Mouse (Mus musculus): Measurements from ENCODE around the gene Pimreg.

Gene Pimreg

DNA sequence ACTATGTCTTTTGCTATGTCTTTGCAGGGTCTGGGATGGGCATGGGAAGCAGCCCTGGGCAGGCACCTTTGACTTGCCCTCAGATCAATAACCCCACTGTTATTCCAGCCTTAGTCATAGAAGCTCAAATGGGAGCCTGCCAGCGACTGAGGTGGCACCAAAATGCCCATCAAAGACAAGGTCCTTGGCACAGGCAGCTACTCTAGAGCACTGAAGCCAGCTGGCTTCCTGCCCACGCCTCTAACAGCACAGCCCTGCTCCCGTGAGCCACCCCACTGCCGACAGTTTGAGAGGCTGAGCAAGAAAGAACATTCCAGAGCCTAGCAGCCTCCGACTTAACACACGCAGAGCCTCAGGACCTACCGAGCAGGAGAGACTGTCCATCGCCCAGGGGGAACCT lies 23.3 kb downstream of the Pimreg start:
- no peak for DNase-seq (ENCODE audit: low spot score in 2 of 2)

DNA sequence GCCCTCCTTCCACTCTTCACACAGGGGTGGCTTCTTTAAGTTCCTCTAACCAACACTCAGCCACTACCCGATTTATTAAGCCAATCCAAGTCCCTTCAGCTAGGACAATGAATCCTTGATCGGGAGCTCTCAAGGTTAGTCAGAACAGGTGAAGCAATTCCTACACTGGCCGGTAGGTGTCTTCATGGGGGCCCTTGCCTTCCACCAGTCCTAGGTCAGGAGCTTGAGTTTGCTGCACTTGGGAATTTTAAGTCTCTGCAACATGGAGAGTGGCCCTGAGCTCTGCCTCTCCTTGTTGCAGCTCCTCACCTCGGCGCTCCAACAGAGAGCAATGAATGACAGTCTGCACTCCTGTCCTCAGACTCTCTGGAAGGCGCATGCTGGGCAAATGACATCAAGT lies 24.5 kb downstream of the Pimreg start:
- DNase-seq (ENCODE audit: low spot score in 2 of 2): no peak

DNA sequence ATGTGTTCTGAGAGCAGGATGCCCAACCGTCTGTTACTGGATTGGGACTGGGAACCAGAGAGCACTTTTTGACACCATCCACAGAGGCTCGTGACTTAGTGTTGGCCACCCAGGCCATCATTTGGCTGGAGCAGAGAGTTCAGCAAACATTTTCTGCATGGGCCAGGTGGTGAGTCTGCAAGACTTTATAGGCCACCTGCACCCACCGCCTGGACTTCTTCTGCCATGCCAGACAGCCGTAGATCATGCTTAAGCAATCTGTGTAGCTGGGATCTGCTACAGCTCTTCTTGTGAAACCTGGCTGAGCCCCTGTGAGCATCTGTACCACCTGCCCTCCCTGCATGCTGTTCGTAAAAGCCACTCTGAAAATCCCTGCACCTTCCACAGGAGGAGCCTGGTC lies 25.5 kb downstream of the Pimreg start:
- no peak for DNase-seq (ENCODE audit: low spot score in 2 of 2)

DNA sequence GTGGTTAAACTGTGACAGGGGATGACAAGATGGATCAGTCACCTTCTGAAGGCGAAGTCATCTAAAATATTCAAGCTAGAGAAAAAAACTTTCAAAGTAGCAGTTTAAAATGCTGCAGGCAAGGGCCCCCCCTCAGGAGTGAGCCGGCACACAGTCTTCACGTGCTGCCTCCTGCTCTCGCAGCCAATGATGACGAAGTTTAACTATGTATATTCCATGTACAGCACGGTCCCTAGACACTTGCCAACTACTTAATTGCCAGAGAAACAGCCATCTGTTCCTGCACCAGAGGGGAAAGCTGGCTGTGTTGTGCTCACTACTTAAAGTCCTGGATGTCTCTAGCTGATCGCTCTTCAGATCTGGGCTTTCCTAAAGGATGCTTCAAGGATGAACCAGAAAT lies 26.2 kb downstream of the Pimreg start:
- peak in 1 of 2 experiments; percentile 28 for DNase-seq (ENCODE audit: low spot score in 2 of 2)

DNA sequence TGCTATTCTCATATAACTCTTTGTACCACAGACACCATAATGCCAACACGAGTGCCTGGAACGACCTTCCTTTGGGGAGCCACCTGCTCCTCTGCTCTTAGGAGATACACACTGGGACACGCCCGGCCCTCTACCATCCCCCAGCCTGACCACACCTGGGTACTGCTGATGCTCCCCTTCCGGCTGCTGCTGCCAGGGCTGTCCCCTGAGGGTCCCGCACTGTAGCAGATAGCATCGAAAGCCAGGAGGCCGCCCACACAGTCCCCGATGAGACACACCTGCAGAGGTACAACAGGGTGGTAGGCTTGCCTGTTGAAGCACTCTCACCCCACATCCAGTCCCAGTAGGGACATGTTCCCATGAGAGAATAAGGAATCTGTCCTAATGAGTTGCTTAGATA lies 28.9 kb downstream of the Pimreg start:
- no peak for DNase-seq (ENCODE audit: low spot score in 2 of 2)

DNA sequence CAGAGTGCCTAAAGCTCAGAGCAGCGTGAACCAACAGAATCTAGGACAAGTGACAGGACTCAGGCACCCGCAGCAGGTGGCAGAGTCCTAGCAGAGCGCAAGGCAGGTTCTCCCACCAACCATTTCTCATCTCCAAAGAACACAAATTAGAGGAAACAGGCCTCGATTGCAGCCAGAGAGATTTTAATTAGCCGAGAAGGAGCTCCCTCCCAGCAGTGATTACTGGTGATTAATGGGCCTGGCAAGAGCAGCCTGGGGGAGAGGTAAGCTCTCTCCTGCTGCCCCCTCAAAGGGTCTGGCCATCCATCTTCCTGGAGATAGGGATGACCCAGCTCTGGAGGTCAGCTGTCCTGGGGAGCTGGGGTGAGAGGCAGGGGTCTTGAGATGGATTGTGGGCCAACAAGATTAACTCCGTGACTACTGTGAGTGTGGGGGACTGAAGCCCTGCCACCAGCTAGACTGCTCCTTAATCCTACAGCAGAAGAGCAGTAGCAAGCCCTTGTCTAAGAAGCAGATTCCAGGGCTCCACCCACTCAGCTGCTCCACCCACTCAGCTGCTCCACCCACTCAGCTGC lies 30.6 kb downstream of the Pimreg start:
- DNase-seq (ENCODE audit: low spot score in 2 of 2): no peak

DNA sequence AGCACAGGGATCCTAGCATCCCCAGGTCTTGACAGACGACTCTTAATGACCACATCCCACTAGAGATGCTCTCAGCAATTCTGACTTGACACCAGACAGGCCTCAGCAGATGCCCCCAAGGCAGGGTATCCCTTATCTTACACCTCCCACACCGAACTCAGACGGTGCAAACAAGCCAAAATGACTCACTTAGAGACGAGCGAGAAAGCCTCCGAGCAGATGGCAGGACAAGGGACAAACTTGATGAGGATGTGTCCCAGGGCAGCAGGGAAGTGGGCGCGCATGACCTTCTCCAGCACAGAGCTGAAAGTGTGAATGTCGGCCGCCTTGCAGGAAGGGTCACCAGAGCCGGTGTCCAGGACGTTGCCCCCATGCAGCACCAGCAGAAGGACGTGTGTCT lies 32.4 kb downstream of the Pimreg start:
- no peak for DNase-seq (ENCODE audit: low spot score in 2 of 2)

DNA sequence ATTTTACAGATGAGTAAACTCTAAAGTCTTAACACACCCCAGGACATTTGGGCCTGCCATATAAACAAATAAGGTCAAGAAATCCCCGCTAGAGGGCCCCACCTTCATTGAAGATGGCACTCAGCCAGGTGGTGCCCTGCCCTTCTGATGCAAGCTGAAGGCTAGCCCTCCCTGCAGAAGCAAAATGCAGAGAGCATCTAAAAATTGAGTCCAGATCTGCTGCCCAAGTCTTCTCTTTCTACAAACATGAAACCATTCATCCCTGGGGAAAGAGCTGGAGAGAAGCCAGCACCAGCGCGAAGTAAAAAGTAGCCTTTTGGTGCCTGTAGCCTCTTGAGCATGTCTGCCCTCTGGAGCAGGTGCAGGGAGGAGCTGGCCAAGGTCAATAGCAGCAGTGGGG lies 36.2 kb downstream of the Pimreg start:
- DNase-seq (ENCODE audit: low spot score in 2 of 2): no peak

DNA sequence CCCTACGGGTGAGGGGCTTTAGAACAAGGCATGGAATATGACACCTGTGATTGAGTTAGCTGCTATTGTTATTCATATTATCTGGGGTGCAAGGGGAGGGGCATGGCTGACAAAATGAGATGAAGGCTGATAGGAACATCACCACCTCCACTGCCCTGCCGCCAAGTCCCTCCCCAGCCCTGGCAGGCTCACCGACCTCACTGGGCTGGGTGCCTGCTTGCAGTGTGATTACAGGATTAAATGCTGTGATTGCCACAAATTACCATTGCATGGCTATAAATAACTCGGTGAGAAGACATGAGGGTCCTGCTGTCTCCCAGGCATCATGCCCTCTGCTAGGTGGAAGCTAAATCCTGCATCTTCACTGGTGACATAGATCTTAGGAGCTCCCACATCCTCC lies 36.8 kb downstream of the Pimreg start:
- DNase-seq (ENCODE audit: low spot score in 2 of 2): no peak

DNA sequence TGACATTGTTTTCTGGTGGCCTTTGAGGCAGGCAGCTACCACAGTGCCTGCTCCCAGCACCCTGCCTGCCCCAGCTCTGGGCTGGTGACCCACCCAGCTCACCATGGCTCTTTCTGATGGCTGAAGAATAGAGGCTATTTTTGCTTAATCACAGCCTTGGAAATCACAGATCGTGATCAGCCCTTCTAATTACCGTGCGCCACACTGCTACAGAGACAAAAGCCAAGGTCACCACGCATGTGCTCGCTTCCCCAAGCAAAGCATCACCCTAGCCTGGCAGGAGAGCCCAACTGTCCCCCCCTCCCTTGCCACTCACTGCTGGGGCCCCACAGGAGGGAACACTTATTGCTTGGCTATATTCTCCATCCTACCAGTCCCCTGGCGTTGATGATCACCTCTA lies 38.6 kb downstream of the Pimreg start:
- no peak for DNase-seq (ENCODE audit: low spot score in 2 of 2)

DNA sequence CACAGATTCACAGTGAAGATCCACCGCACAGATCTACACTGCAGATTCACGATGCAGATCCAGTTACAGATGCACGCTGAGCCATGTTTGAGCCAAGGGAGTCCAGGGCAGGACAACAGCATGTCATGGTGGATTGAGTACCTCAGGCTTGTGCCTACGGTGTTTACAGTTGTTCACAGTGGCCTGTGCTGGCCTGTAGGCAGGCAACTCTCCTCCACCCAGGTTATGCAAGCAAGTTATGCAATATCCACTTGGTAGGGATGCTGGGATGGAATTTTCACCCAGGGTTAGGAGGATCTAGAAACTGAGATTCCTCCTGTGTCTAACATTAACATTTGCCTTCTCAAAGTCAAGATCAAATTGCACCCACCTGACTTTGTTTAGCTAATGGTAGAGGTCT lies 40.8 kb downstream of the Pimreg start:
- no peak for DNase-seq (ENCODE audit: low spot score in 2 of 2)

DNA sequence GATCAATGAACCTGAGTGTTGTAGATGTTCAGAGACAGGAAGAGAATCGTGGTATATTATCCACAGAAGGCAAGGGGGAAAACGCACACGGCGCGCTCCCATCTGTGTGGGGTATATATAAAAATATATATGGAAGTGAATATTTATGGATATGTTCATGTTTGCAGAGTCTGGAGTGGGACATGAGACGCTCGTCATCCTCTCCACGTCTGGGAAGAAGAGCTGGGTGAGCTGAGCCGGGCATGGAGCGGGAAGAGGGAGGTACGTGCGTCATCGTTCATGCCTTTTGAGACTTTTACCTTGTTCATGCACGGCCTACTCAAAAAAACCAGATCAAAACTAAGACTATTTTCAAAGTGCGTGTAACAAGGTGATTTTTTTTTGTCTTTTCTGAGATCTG lies 42.5 kb downstream of the Pimreg start:
- peak; percentile 49 to 69 for DNase-seq (ENCODE audit: low spot score in 2 of 2)

DNA sequence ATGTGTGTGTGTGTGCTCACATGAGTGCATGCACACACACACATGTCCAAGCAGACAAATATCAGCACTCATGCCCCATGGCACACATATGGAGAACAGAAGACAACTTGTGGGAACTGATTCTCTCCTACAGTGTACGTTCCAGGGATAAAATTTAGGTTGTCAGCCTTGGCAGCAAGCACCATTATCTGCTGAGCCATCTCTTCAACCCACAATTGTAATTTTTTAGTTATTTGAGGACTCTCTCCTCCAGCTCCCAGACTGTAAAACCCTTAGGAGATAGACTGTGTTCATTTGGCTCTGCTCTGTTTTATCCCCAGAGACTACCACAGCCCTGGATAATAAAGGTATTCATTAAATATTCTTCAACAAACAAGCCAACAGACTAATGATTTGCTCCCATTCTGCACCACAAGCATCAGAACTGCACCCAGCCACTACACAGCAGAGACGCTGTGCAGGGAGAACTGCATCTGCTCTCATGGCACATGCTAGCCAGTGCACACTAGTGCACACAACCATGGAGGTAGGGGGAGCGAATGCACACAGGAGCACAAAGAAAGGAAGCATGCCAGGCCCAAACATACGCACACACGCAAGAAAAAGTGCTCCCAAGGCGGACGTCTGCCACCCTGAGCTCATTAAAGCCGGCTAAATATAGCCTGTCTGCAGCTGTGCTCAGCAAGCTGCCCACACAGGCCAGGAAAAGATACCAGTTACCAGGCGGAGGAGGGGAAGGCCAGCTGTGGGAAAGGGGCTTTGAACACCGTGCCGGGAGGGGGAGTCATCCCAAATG lies 44.6 kb downstream of the Pimreg start:
- peak; percentile 65 to 81 for DNase-seq (ENCODE audit: low spot score in 2 of 2)

DNA sequence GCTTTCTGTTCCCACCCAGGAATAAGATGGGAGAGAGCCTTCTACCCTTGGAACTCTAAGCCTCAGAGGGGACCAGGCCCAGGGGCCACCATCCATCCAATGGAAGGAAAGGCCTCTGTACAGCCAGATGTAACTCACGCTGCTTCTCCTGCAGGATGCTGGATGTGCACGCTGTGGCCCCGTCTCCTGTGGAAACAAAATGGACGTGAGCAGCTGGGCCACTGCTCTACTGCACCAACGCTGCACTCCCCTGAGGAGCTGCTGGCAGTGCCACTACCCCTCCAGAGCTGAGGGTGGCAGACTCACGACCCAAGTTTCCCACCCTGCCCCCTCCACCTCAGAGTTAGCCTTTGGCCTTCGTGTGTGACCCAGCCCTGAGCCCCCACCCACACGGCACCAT lies 50.6 kb downstream of the Pimreg start:
- DNase-seq (ENCODE audit: low spot score in 2 of 2): no peak

DNA sequence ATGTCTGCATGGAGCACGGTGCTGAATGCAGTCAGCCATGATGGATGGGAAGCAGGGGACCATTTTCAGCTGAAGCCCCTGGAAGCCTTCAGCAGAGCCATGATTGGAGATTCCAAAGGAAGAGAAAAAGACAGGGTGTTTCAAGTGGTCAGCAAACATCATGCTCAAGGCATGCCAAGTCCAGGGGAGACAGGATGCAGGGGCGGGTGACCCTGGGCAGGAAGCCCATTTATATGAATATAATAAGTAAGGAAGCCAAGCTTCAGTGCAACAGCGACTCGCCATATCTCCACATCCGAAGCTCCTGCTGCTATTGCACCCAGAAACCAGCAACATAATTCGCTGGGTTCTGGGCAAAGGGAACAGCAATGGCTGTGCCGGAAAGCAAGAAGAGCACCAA lies 52.6 kb downstream of the Pimreg start:
- DNase-seq (ENCODE audit: low spot score in 2 of 2): no peak

DNA sequence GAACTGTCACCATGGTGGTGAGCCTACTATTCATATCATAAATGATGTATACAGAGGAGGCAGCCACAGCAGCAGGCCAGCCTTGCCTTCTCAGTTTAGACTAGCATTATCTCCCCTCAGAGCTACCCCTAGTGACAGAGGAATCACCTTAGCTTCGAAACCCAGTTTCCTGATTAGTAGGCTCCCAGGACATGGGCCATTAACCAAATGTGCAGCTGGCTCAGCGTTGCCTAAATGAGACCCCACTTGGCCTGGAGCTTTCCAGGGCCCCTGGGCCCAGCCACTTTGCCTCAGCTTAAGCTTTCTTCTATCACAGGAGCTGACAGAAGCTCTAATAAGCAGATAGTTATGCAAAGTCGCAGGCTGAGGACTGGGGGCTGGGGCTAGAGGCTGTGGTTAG lies 54.2 kb downstream of the Pimreg start:
- DNase-seq (ENCODE audit: low spot score in 2 of 2): no peak

Data from right cerebral cortex, postnatal 36 days (tissue).